Mouse (Mus musculus) retina, embryonic 14.5 days (tissue): Measurements from ENCODE around the gene Txndc2.
"Not testable (repeated sequence)": the region's sequence is repeated elsewhere in the genome, so short reads cannot be mapped to it uniquely, and the experiment has no call there.

Experiments used
- DNase-seq: peaks from one replicate; pipeline ENCODE4 v3.0.0-alpha.2; 2015; ENCODE audit warnings: low spot score

Txndc2 gene

GRCm38 (mm10) chr17:65656076-65656475 lies 14.1 kb upstream of the Txndc2 start:
- no peak for DNase-seq

- no peak for DNase-seq
Observed at GRCm38 (mm10) chr17:65655608-65656007, 13.6 kb upstream of the Txndc2 start.

GRCm38 (mm10) chr17:65650598-65650997 lies 8.6 kb upstream of the Txndc2 start:
- no peak for DNase-seq

GRCm38 (mm10) chr17:65649175-65649493 lies 7.2 kb upstream of the Txndc2 start:
- DNase-seq = no peak

- DNase-seq = no peak
Observed at GRCm38 (mm10) chr17:65648371-65649174, 6.6 kb upstream of the Txndc2 start.

- no peak for DNase-seq
Observed at GRCm38 (mm10) chr17:65647961-65648360, 6.0 kb upstream of the Txndc2 start.

- no peak for DNase-seq
Observed at GRCm38 (mm10) chr17:65647226-65647625, 5.3 kb upstream of the Txndc2 start.

GRCm38 (mm10) chr17:65643579-65643978 lies 1.6 kb upstream of the Txndc2 start:
- DNase-seq = no peak

- DNase-seq = no peak
Observed at GRCm38 (mm10) chr17:65643051-65643521, 1.1 kb upstream of the Txndc2 start.

GRCm38 (mm10) chr17:65642578-65642991 lies 617 bp upstream of the Txndc2 start:
- DNase-seq = peak; percentile 23

GRCm38 (mm10) chr17:65639144-65639543 lies 2.8 kb downstream of the Txndc2 start:
- no peak for DNase-seq

GRCm38 (mm10) chr17:65635715-65636360 lies 6.1 kb downstream of the Txndc2 start:
- DNase-seq = no peak

- DNase-seq = no peak
Observed at GRCm38 (mm10) chr17:65629943-65630342, 12.0 kb downstream of the Txndc2 start.

- not testable (repeated sequence) for DNase-seq
Observed at GRCm38 (mm10) chr17:65628823-65629532, 13.0 kb downstream of the Txndc2 start.

- DNase-seq = no peak
Observed at GRCm38 (mm10) chr17:65626301-65626700, 15.7 kb downstream of the Txndc2 start.

- no peak for DNase-seq
Observed at GRCm38 (mm10) chr17:65625563-65625962, 16.4 kb downstream of the Txndc2 start.

GRCm38 (mm10) chr17:65623130-65623529 lies 18.8 kb downstream of the Txndc2 start:
- no peak for DNase-seq

- no peak for DNase-seq
Observed at GRCm38 (mm10) chr17:65618431-65618830, 23.5 kb downstream of the Txndc2 start.

GRCm38 (mm10) chr17:65615678-65616077 lies 26.3 kb downstream of the Txndc2 start:
- no peak for DNase-seq

GRCm38 (mm10) chr17:65614431-65614830 lies 27.5 kb downstream of the Txndc2 start:
- DNase-seq = peak; percentile 55

GRCm38 (mm10) chr17:65613463-65614412 lies 28.2 kb downstream of the Txndc2 start, which contains the start of gene Vapa:
Gene Vapa (minus strand): TSS chr17:65613555.
- DNase-seq = peak; percentile 98

GRCm38 (mm10) chr17:65613142-65613462 lies 28.9 kb downstream of the Txndc2 start:
- no peak for DNase-seq
